Mouse (Mus musculus): ENCODE data around the gene Cnih2. TPM values are rescaled to one million over a fixed set of nuclear protein-coding genes. Genes with fewer than 3 reads are reported as not detected.

Gene Cnih2
- total RNA-seq, 2 experiments from 2014 or later, result not detected

DNA sequence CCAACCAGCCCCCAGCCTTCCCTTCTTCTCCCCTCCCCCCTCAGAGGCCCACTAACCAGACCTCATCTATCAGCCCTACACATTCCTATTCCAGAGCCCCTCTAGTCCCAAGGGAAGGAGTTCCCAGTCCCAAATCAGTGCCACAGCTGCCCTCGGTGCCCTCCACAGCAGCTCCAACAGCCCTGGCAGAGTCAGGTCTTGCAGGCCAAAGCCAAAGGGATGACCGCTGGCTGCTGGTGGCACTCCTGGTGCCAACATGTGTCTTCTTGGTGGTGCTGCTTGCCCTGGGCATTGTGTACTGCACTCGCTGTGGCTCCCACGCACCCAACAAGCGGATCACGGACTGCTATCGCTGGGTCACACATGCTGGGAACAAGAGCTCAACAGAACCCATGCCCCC is 28.3 kb downstream of the Cnih2 start:
- ATAC-seq (replicated peaks; ENCODE audit: poor library complexity, severe bottlenecking), result no peak

DNA sequence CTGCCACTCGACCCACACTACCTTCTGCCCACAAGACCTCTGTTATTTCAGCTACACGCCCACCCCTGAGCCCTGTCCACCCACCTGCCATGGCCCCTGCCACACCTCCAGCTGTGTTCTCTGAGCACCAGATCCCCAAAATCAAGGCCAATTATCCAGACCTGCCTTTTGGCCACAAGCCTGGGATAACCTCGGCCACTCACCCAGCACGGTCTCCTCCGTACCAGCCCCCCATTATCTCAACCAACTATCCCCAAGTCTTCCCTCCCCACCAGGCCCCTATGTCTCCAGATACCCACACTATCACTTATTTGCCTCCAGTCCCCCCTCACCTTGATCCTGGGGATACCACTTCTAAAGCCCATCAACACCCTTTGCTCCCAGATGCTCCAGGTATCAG is 28.8 kb downstream of the Cnih2 start:
- ATAC-seq (replicated peaks; ENCODE audit: poor library complexity, severe bottlenecking), result no peak

DNA sequence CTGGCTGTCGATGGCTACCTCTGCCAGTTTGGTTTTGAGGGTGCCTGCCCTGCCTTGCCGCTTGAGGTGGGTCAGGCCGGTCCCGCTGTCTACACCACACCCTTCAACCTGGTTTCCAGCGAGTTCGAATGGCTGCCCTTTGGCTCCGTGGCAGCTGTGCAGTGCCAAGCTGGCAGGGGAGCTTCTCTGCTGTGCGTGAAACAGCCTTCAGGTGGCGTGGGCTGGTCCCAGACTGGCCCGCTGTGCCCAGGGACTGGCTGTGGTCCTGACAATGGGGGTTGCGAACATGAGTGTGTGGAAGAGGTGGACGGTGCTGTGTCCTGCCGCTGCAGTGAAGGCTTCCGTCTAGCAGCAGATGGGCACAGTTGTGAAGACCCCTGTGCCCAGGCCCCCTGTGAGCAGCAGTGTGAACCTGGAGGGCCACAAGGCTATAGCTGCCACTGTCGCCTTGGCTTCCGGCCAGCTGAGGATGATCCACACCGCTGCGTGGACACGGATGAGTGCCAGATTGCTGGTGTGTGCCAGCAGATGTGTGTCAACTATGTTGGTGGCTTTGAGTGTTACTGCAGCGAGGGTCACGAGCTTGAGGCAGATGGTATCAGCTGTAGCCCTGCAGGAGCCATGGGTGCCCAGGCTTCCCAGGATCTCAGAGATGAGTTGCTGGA is 29.6 kb downstream of the Cnih2 start:
- ATAC-seq (replicated peaks; ENCODE audit: poor library complexity, severe bottlenecking), result no peak

DNA sequence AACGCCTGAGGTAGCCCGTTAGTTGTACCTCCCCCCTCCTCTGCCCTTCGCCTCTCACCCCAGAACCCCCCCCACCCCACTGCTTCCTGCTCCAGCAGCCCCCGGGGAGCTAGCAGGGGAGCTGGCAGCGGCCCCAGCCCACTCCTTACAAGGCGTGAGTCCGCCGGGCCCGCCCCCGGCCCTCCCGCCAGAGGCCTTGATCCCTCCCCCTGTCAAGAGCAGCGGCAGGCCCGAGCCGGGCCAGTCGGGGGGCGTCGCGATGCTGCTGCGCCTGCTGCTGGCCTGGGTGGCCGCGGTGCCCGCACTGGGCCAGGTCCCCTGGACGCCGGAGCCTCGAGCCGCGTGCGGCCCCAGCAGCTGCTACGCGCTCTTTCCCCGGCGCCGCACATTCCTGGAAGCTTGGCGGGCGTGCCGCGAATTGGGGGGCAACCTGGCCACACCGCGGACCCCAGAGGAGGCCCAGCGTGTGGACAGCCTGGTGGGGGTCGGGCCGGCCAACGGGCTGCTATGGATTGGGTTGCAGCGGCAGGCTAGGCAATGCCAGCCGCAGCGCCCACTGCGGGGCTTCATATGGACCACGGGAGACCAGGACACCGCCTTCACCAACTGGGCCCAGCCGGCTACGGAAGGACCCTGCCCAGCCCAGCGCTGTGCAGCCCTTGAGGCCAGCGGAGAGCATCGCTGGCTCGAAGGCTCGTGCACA is 30.3 kb downstream of the Cnih2 start, which contains the start of gene Cd248:
Cd248 (plus strand) TSS at position 212 of the 703 bp plus-strand sequence.
- ATAC-seq (replicated peaks; ENCODE audit: poor library complexity, severe bottlenecking), result no peak; the same call in 1 of the 2 replicates

DNA sequence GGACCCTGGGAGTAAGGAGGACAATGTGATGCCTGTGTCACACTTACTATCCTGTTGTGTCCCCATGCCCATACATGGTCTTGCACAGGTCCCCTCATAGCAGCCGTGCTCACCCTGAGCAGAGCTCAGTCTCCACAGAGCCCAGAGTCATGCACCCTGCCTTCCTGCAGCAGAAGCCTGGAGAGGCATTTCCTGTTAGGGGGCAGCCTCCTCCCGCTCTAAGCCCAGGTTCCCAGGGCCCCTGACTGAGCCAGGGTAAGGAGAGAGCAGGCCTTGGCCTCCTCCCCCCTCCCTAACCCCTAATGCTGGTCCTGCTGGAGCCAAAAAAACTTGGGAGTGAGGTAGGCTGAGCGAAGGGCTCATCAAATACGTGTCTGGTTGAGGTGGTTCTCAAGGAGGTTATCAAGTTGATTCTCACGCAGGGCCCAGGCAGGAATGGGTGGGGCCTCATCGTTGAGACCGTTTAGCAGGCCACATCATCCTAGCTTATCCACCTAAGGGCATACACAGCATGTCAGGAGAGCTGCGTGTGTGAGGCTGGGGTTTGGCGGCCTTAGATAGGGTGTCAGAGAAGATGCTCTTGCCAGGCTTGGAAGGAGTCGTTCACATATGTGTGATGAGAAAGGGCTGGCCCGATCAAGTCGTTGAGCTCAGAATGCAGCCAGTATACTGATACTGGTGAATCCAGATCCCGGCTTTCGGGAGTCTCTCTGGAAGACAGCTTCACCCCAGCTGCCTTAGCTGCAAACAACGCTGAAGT is 31.1 kb downstream of the Cnih2 start:
- no peak for ATAC-seq (replicated peaks; ENCODE audit: poor library complexity, severe bottlenecking)

DNA sequence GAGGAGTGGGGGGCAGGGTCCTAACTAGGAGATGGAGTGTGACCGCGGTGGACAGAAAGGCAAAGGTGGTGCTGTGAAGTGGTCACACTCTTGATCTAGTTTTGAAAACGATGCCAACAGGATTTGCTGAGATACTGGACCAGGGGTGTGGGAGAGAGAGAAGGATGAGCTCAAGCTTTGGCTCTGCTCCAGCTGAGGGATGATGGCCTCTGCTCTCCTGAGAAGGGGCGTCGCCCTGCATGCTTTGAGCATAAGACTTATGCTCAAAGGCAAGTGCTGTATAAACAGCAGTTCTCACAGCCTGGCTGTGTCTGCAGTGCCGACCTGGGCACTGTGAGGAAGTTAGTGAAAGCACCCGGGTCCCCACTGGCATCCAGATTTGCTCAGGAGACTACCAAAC is 33.2 kb downstream of the Cnih2 start:
- no peak for ATAC-seq (replicated peaks; ENCODE audit: poor library complexity, severe bottlenecking)

DNA sequence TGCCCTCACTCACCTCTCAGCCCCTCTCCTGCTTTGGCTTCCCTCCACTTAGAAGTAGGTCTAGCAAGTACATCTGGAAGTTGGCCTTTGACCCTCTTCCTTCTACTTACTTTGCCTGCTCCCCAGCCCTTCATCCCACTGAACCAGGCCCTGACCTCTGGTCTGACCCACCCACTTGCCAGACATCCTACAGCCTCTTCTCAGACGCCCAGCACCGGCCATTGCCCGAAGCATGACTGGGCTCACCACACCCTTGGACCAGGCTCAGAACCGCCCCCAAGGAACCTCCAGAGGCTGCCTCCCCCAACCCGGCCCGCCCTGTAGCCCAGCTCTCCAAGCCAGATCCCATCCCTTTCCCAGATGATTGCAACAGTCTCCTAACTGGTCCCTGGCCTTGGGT is 35.9 kb downstream of the Cnih2 start:
- ATAC-seq (replicated peaks; ENCODE audit: poor library complexity, severe bottlenecking), result no peak

DNA sequence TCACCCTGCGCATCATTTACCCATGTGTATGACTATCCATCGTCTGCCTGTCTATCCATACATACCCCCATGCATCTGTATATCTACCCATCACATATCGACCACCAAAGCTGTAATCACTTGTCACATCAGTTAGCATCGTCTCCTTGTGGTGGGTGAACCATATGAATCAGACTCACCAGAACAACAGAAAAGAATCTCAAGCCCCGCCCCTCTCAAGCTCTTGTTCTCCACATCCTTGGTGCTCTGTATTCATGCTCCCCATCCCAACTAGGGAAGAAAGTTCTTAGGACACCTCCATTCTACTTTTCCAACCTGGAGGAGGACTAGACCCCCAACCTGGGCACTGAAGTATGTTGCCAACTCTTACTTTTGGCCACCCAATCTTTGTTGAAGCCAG is 36.3 kb downstream of the Cnih2 start:
- no peak for ATAC-seq (replicated peaks; ENCODE audit: poor library complexity, severe bottlenecking)

DNA sequence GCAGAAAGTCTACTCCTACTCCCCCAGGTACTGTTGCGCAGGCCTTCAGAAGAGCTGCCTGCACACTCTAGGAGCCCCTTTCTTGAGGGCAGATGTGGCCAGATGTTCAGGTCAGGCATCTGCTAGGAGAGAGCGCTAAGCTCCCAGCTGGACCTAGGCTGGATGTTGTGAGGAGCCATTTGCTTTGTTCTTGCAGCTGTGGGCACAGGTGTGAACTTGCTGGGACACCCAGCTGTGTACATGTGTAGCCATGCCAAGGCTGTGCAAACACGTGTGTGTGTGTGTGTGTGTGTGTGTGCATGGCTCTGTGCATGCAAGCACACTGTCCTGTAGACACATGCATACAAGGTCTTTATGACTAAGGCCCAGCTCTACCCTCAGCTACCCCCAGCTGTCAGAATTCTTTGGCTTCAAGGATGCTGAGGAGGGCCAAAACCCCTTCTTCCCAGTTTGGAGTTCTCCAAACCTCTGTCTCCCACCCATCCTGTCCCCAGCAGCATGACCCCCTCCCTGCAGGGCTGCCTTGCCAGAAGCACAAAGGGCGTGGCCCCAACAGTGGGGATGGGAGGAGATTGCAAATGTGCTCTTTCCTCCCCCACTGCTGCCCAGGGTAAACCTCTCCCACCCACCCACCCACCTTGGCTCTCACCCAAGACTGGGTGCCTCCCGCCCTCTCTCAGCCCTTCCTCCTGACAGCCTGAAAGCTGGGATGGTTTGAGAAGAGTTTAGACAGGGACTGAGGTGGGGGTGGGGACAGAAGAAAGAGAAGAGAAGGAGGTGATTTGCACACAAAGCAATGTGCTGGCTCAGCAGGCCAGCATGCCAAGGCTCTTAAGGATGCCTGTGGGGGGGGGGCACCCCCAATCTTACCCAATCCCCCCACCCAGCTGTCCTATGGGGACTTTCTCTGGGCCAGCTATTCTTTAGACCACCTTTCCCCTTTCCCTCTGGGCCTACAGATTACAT is 37.7 kb downstream of the Cnih2 start:
- no peak for ATAC-seq (replicated peaks; ENCODE audit: poor library complexity, severe bottlenecking)

DNA sequence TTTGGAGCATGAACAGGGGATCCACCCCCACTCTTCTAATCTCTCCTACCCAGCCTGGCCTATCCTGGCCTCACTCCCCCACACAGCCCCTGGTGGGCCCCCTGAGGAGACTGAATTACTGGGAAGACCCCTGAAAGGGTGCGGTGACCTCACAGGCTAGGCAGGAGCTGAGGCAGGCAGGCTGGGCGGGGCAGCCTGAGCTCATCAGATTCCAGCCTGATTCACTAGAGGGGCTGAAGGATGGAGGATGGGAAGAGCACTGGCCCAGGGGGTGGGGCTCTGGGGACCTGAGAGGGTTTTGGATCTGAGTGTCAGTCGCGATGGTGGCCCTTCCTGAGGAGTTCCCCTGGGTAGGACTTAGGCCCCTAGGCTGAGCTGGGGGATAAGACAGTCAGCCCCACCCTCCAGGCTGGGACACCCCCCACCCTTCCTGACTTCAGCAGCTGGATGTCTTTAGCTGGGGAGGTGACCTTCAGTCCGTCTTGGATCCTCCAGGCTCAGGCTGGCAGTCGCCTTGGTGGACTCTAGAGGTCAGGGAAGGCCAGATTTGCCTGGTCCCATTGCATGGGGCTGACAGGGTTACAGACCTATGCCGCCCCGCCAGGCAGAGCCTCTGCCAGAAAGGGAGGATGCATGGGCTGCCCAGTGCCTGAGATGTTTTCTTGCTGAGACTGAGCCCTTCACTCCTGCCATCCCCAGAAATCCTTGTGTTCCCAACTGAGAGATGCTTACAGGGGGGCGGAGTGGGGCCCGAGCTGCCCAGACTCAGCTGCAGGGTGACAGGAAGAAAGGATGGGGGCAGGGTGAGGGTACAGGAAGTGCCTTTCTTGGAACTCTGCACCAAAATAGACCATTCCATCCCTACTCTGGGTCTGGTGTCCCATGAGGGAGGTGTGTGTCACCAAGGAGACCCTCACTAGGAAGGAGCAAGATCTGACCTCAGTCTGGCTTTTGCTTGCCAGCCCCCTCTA is 39.2 kb downstream of the Cnih2 start:
- ATAC-seq (replicated peaks; ENCODE audit: poor library complexity, severe bottlenecking), result no peak

DNA sequence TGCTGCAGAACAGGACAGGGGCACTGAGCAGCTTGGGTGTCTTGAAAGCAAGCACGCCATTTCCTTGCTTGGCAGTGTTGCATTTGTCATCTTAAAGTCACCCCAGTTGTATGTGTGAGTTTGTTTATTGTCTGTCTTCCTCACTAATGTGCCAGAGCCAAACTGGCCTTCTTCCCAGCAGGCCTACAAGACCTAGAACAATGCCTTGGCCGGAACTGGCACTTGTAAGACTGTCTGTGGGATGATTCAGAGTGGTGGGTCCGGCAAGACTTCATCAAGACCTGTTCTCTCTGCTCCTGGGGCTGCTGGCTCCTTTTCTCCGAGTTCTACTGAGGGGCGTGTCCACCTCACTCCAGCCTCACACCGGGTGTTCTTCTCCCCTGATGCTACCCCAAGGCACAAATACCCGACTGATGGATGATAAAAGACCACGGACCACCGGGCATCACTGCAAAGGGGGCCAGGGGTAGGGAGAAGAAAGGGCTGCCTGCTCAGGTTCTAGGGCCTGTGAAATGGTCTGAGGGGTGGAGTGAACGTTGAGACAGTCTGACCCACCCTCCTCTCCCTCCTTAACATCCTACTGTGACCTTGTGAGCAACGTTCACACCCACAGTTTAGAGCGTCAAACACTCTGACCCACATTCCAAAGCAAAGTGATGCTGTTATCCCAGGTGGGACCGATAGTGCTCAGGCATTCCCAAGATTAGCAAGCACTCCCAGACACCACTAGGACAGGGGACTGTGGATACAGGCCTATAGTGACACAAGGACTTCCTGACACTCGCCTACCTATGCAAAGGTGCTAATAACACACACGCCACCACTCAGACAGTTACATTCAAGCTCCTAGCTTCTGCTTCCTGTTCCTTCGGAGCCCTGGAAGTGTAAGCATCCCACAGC is 40.2 kb downstream of the Cnih2 start:
- ATAC-seq (replicated peaks; ENCODE audit: poor library complexity, severe bottlenecking), result no peak

DNA sequence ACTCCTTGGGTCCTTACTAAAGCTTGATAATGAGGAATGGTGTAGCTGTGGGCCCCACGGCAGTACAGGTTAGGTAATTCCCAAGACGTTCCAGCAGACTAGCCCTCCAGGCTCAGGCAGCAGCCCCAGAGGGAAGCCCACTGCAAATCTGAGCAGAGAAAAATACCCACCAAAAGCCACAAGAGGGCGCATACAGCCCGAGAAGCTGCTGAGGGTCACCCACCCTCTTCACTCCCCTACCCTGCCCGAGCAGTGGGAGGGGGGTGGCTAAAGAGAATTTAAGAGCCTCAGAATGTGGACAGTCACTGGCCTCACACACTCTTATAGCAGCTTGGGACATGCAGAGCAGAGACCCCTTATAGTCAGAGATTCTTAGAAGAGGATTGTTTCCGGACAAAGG is 42.1 kb downstream of the Cnih2 start:
- peak; percentile 33; the same call in 1 of the 2 replicates for ATAC-seq (replicated peaks; ENCODE audit: poor library complexity, severe bottlenecking)

DNA sequence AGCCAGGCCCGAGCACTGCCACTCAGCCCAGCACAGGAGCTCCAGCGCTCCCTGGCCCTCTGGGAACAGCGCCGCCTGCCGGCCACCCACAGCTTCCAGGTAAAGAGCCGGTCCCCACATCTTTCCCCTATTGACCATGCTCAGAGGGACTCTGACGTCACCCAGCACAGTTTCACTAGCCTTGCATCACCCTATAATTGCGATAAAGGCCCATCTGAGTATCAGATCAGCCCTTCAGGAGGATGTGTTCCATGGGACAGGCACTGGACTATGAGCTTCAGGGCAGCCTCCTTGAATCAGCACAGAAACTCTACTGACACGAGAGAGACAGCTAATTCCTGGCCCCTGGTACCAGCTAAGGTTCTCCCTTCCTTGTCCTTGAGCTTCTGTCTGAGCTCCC is 44.4 kb downstream of the Cnih2 start:
- ATAC-seq (replicated peaks; ENCODE audit: poor library complexity, severe bottlenecking), result peak; percentile 60

DNA sequence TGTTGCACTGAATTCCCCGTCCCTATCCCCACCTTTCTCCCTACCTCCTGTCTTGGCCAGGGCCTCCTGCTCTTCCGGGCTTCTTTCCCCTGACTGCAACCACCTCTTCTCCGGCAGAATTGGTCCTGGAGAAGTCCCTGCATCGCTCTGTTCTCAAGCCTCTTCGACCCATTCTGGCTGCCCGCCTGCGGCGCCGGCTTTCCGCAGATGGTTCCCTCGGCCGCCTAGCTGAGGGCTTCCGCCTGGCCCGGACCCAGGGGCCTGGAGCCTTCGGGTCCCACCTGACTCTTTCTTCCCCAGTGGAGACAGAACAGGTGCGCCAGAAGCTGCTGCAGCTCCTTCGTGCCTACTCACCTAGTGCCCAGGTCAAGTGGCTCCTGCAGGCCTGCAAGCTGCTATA is 45.5 kb downstream of the Cnih2 start:
- ATAC-seq (replicated peaks; ENCODE audit: poor library complexity, severe bottlenecking), result no peak

DNA sequence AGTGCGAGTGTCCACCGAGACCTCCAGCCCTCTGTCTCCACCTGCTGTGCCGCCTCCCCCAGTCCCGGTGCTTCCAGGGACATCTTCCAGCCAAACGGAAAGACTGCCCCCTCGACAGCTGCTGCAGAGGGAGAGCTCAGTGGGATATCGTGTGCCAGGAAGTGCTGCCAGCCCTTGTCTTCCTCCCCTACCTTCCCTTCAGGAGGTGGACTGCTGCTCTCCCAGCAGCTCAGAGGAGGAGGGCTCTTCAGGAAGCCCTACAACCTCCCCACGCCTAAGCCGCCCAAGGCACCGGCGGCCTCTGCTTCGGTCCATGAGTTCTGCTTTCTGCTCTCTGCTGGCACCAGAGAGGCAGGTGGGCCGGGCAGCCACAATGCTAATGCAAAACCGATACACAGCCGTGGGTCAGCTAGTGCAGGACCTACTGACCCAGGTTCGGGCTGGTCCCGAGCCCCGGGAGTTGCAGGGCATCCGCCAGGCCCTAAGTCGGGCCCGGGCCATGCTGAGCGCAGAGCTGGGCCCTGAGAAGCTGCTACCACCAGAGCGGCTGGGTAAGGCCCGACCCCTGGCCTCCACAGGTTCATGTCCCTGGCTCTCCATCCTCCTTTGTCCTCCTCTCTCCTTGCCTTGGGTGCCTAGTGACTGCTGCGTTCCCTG is 46.0 kb downstream of the Cnih2 start:
- ATAC-seq (replicated peaks; ENCODE audit: poor library complexity, severe bottlenecking), result no peak

DNA sequence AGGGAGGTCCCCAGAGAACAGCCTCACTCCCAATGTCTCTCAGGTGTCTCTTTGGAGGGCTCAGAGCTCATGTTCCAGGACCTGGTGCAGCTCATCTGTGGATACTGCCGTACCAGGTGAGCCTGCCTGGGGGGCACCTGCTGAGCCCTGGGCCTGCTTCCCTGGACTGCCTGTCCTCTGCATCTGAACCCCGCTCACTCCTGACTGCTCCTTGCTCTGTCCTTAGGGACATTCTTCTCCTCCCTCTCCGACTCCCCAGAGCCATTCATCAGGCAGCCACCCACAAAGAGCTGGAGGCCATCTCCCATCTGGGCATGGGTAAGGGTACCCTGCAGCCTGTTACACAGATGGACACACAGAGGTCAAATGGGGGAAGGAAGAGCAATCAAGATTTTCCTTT is 46.8 kb downstream of the Cnih2 start:
- no peak for ATAC-seq (replicated peaks; ENCODE audit: poor library complexity, severe bottlenecking)

DNA sequence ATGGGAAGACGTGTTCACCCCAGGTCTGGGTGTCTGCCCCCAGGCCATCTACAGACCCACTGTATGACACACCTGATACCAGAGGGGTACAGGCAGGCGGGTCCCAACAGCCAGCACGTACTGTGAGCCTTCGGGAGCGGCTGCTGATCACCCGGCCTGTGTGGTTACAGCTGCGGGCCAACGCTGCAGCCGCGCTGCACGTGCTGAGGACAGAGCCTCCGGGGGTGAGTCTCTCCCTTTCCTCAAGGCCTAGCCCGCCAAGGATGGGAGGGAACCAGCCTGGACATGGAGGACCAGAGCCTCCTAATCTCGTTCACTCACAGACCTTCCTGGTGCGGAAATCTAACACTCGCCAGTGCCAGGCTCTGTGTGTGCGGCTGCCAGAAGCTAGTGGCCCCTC is 47.3 kb downstream of the Cnih2 start:
- ATAC-seq (replicated peaks; ENCODE audit: poor library complexity, severe bottlenecking), result no peak; the same call in 1 of the 2 replicates
